Mouse (Mus musculus): ENCODE measurements around the gene Disc1. TPM values are rescaled to one million over a fixed set of nuclear protein-coding genes. Genes with fewer than 3 reads are reported as not detected.

Gene Disc1
- total and polyA plus RNA-seq, 3 experiments: 0.75 to 2.2 TPM; not detected in 1

- H3K4me1 ChIP-seq (ENCODE audit: control insufficient read depth in 1 of 2, insufficient read depth in 2 of 2, low read length in 2 of 2): no peaks in the 10 kb centered on the region
- H3K79me2 ChIP-seq (ENCODE audit: control insufficient read depth, insufficient read depth, low read length, poor library complexity): no peaks in the 10 kb centered on the region
- no peak overlapping the region for H3K4me3 ChIP-seq (ENCODE audit: control insufficient read depth in 1 of 2, insufficient read depth in 1 of 2, low read depth in 2 of 2, low read length in 2 of 2)
- DNase-seq (ENCODE audit: low read depth, low spot score): no peak
- no peak overlapping the region for H3K9ac ChIP-seq (ENCODE audit: control insufficient read depth, low read depth, low read length, poor library complexity, severe bottlenecking)
- no peaks in the 10 kb centered on the region for H3K9me3 ChIP-seq (replicated peaks; ENCODE audit: insufficient read depth, low read length)
- no peaks in the 10 kb centered on the region for H3K27me3 ChIP-seq (ENCODE audit: control insufficient read depth in 1 of 2, insufficient read depth in 2 of 2, low read length in 2 of 2)
- no peaks in the 10 kb centered on the region for H3K36me3 ChIP-seq (ENCODE audit: control insufficient read depth in 1 of 2, insufficient read depth in 2 of 2, low read length in 2 of 2)
- no peak overlapping the region for H3K27ac ChIP-seq (ENCODE audit: control insufficient read depth, low read depth, low read length)
- no peak for TF ChIP-seq MEF2A (IDR thresholded peaks at IDR 0.05; ENCODE audit: extremely low read depth, insufficient replicate concordance, low read depth, low read length, poor library complexity, severe bottlenecking)
- TF ChIP-seq USF1 (IDR thresholded peaks at IDR 0.05; ENCODE audit: low read depth, low read length): no peak
- TF ChIP-seq POLR2AphosphoS5 (IDR thresholded peaks at IDR 0.05; ENCODE audit: borderline replicate concordance, low read depth, low read length): no peak
- no peak for TF ChIP-seq SMC3 (IDR thresholded peaks at IDR 0.05; ENCODE audit: low read depth, low read length)
- TF ChIP-seq CHD2 (IDR thresholded peaks at IDR 0.05; ENCODE audit: low read length): no peak
- TF ChIP-seq GATA1 (IDR thresholded peaks at IDR 0.05; ENCODE audit: low read depth, low read length): no peak
- TF ChIP-seq GABPA (IDR thresholded peaks at IDR 0.05; ENCODE audit: low read depth, low read length): no peak
- TF ChIP-seq BHLHE40 (IDR thresholded peaks at IDR 0.05; ENCODE audit: borderline replicate concordance, low read depth, low read length): no peak
- no peak for TF ChIP-seq TBP (IDR thresholded peaks at IDR 0.05; ENCODE audit: low read depth, low read length)
These were observed 20.6 kb downstream of the Disc1 start for GRCm38 (mm10) chr8:125074581-125074980.

GRCm38 (mm10) chr8:125075389-125075788, 21.4 kb downstream of the Disc1 start:
- TF ChIP-seq CHD2 (IDR thresholded peaks at IDR 0.05; ENCODE audit: low read length): no peak
- no peak for TF ChIP-seq GATA1 (IDR thresholded peaks at IDR 0.05; ENCODE audit: low read depth, low read length)
- TF ChIP-seq CTCF (IDR thresholded peaks at IDR 0.05 in 2 of 3, conservative IDR thresholded peaks at IDR 0.05 in 1 of 3; ENCODE audit: control insufficient read depth in 1 of 3, insufficient read depth in 1 of 3, low read depth in 2 of 3, low read length in 3 of 3, poor library complexity in 1 of 3, severe bottlenecking in 1 of 3): no peak
- no peak for TF ChIP-seq POLR2A (IDR thresholded peaks at IDR 0.05; ENCODE audit: control insufficient read depth in 1 of 2, insufficient read depth in 1 of 2, low read depth in 1 of 2, low read length in 2 of 2, poor library complexity in 1 of 2)
- TF ChIP-seq SMC3 (IDR thresholded peaks at IDR 0.05; ENCODE audit: low read depth, low read length): no peak
- TF ChIP-seq USF2 (IDR thresholded peaks at IDR 0.05; ENCODE audit: borderline replicate concordance in 1 of 2, insufficient read depth in 1 of 2, low read depth in 1 of 2, low read length in 2 of 2): no peak
- no peak for TF ChIP-seq RCOR1 (IDR thresholded peaks at IDR 0.05; ENCODE audit: low read depth, low read length)
- no peak for TF ChIP-seq MAZ (IDR thresholded peaks at IDR 0.05; ENCODE audit: low read depth, low read length)
- TF ChIP-seq ZC3H11A (IDR thresholded peaks at IDR 0.05; ENCODE audit: low read depth, low read length): no peak
- Histone ChIP-seq H3K36me3 (ENCODE audit: control insufficient read depth in 1 of 2, insufficient read depth in 2 of 2, low read length in 2 of 2) (no peaks in the 10 kb centered on the region), H3K9ac (ENCODE audit: control insufficient read depth, low read depth, low read length, poor library complexity, severe bottlenecking) (no peak overlapping the region), H3K4me3 (ENCODE audit: control insufficient read depth in 1 of 2, insufficient read depth in 1 of 2, low read depth in 2 of 2, low read length in 2 of 2) (no peak overlapping the region), H3K79me2 (ENCODE audit: control insufficient read depth, insufficient read depth, low read length, poor library complexity) (no peaks in the 10 kb centered on the region), H3K4me1 (ENCODE audit: control insufficient read depth in 1 of 2, insufficient read depth in 2 of 2, low read length in 2 of 2) (peaks cover 0 to 2% of the 10 kb centered on the region in 2 experiments; a peak in 2 of 4 replicates), H3K9me3 (replicated peaks; ENCODE audit: insufficient read depth, low read length) (no peaks in the 10 kb centered on the region), H3K27me3 (ENCODE audit: control insufficient read depth in 1 of 2, insufficient read depth in 2 of 2, low read length in 2 of 2) (no peaks in the 10 kb centered on the region), H3K27ac (ENCODE audit: control insufficient read depth, low read depth, low read length) (no peak overlapping the region)
- DNase-seq (ENCODE audit: low read depth, low spot score): no peak
